Mouse (Mus musculus) kidney, adult 9 months (tissue): ENCODE data around the gene Vps13d.

Source experiments
- DNase-seq: peaks from one replicate; pipeline ENCODE4 v3.0.0; 2022

The Vps13d gene

GRCm38 (mm10) chr4:145194559-145195162, at the start of gene Vps13d:
Vps13d (minus strand) TSS chr4:145195005.
- DNase-seq: peak; percentile 92

- DNase-seq: no peak
Observed at GRCm38 (mm10) chr4:145242719-145243350, 48.0 kb upstream of the Vps13d start.

DNA sequence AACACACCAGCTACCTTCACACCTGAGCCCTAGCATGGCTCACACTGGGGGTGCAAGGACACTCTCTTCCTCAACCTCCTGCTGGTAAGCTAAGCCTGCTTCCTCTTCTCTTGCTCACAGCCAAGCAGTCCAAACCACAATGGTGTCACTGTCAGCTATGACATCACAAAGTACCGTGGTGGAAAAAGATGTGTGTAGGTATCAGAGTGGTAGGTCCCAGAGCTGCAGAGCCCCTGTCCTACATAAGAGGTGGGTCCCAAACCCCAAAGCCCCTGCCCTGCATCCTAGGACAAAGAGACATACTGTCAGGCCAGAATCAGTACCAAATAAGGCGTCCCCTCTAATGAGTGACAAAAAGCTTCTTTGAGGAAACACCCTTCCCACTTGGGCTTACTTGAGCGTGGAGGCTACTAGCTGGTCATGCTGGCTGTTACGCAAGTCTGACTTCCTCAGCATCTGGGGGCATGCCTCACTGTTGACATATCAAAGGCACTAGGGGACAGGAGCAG, 46.0 kb upstream of the Vps13d start:
- DNase-seq: peak; percentile 32

DNA sequence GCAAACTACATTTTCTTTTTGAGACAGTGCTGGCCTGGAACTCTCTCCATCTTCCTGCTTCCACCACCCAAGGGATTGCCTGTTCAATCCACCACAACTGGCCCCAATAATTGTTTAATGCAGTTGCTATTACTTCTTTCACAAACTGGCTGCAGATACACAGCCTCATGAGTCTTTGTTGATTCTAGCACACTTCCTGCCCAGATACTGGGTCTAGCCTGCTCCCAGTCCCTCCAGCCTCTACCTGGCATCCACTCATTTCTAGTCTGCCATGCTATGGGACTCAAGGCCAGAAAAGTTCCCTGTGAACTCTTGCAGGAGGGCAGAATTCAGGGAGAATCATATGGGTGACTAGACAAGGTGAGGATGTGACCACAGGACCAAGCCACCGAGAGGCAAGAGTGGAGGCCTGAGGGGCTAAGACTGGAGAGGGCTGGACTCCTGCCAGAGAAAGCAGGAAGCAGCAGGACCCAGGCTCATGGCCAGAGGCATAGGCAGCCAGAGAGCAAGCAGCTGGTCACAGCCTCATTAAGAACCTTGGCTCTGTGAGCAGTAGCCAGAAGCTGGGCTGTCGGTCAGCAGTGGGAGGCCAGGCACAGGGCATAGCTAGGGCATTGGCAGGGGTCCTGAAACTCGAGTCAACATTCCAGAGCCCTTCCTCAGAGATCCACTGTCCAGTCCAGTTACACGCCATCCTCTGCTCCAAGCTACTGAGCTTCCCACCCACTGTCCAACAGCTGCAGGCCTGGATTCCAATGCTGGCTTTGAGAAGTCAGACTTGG, 44.4 kb upstream of the Vps13d start:
- peak; percentile 63 for DNase-seq

GRCm38 (mm10) chr4:145236027-145236426, 41.2 kb upstream of the Vps13d start:
- DNase-seq: no peak

GRCm38 (mm10) chr4:145233487-145234228, 38.9 kb upstream of the Vps13d start:
- DNase-seq: no peak

- DNase-seq: no peak
Observed at GRCm38 (mm10) chr4:145231732-145232131, 36.9 kb upstream of the Vps13d start.

- no peak for DNase-seq
Observed at GRCm38 (mm10) chr4:145230647-145231046, 35.8 kb upstream of the Vps13d start.

- DNase-seq: no peak
Observed at GRCm38 (mm10) chr4:145229524-145230163, 34.8 kb upstream of the Vps13d start.

DNA sequence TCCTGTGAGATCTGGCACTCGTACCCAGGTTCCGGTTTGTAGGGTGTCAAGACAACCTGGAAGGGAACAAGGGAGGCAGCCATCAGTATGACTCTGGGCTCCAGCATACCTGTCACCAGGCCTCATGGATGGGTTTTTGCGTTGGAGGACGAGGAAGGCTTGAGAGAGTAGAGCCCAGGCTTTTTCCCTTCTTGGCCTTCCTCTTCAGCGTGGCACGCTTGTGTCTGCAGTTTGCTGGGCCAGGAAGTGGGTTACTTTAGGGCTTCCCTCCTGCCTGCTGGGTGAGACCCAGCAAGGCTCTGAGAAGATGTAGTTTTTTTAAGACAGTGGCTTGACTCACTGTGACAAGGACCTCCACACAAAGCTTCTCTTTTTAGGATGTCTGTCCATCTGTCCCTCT, 34.2 kb upstream of the Vps13d start:
- no peak for DNase-seq

DNA sequence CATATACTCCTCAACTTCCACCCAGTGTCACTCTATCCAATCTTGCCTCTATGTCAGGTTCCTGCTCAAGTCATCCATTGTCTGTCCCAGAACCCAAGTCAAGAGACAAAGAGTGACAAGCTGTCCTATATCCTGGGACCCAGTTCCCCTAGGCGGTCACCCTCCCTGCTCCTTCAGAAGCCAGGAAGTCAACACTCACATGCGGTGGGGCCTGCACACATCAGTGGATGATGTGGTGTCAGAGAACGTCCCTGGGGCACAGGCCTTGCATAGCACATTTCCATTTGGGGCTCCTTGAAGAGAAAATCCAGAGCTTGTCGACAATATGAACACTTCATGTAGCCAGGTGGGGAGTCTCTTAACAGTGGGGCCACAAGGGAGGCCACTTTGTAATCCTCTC, 29.8 kb upstream of the Vps13d start:
- DNase-seq: no peak

DNA sequence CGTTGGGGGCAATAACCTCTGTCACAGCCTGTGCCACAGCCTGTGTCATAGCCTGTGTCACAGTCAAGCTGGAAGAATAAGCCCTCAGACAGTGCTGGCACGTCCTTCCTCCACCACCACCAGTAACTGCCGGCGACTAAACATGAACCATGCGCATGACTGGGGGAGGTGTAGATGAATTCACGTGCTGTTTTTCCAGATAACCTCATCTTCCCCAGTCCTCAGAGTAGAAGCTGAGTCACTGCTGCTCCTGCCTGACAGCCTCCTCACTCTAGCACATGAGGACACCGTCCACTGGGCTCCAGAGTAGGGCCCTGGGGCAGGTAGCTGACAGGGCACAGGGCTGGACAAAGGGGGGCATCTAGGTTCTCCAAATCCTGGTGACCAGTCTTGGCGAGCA, 27.3 kb upstream of the Vps13d start:
- DNase-seq: no peak

DNA sequence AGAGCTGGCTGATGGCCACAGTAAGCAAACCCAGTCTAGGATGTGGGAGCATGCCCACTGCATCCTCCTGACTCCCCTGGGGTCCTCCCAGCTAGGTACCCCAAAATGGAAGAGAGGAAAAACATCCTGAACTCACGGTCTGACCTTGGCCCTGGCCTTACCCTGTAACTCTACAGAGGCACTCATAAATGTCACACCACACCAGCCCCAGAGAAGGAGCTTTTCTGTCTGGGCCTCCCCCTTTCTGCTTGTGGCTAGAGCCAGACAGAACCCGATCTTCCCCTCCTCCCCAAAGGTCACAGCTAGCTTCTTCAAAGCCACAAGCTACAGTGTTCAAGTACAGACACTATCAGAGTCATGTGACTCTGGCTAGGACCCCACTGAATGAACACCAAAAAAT, 26.6 kb upstream of the Vps13d start:
- no peak for DNase-seq

DNA sequence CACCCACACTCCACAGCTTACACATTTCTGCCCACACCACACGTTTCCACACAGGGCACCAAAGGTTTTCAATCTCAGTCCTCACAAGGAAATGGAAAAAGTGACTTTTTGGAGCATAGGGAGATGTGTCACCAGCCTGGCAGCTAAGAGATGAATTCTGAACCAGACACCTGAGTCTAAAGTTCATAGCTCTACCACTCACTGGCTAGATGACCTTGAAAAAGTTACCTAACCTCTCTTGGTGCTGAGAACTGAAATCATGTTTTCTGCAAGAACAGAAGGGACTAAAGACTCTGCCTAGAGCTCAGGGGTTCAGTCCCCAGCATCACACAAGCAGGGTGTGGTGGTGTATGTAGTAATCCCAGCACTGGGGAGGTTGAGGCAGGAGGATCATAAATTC, 25.2 kb upstream of the Vps13d start:
- DNase-seq: no peak

DNA sequence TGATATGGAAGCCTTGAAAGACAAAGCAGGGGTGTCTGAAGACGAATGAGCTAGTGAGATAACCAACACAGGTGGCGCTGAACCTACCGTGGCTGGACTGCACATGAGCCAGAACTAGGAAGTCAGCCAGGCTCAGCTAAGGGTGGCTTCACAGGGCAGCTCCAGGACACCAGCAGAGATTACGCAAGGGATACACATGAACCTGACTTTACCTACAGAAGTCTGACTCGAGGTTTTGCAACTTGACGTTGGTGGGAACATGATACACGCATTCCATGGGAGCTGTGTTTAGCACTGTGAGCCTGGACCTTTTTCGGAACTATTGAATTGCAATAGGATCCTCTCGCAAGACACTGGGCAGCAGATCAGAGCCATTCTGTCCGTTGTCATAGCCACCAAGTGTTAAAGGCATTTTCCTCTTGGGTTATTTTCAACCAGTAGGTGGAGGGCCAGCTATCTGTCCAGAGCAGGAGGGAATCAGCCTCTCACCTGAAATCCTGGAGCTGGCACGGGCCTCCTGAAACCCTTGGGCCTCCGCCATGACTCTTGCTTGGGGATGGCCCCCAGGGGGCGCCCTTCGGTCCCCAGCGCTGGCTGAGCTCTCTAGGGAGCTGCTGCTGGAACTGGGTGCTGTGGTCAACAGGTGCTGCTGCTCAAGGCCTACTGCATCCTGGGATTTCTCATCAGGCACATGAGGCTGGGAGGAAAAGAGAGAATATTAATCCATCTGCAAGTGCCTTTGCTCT, 24.6 kb upstream of the Vps13d start:
- DNase-seq: no peak

GRCm38 (mm10) chr4:145217837-145218236, 23.0 kb upstream of the Vps13d start:
- no peak for DNase-seq

DNA sequence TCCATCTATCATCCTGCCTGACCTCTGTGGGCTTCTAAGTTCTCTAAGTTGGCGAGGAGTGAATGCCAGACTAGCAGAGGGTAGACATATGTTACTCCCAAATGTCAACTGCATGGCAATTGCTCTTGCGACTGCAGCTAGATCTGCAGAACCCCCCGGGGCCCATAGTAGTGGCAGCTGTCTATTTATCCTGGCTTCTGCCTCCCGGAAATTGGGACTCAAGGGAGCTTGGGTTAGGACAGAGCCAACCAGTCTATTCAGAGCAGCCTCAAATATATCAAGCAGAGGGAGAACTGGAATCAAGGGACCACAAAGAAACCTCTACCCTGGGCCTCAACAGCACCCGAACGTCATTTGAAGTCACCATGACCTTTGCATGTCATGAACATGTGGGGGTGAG, 22.2 kb upstream of the Vps13d start:
- no peak for DNase-seq

DNA sequence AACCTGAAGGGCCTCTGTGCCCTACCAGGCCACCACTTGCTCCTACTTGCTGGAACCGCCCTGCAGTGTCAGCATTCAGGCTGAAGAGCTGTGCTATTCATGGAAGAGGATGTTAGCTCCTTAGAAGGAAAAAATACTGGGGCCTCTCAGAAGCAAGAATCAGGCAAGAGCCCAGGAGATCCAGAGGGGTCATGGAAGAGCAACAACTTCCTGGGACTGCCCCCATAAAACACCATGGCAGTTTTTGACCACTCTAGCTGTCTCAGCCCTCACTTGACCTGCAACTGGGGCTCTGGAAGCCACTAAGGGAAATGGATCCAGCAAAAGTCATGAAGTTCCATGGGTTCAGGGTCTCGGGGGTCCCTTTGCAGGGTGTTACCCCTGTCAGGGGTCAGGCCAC, 20.6 kb upstream of the Vps13d start:
- DNase-seq: peak; percentile 41

DNA sequence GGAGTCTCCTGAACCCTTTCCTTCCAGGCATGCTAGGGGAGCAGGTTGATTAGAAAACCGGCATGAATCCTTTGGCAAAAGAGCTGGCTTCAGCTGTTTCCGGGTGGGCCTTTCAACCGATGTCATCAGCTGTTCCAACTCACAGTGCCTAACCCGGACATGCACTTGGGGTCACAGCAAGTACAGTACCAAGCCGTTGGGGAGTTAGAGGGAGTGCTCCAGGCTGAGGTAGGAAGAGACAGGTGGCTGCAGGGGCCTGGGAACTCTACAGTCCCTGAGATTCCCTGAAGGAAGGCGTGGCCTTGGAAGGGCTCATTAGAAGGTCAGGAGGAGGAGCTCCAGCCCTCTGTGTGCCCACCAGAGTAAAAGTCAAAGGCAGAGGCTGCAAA, 20.0 kb upstream of the Vps13d start:
- DNase-seq: no peak

- peak; percentile 94 for DNase-seq
Observed at GRCm38 (mm10) chr4:145213999-145214785, 19.4 kb upstream of the Vps13d start.

- no peak for DNase-seq
Observed at GRCm38 (mm10) chr4:145211076-145211475, 16.3 kb upstream of the Vps13d start.
